Mouse (Mus musculus): ENCODE data around the gene Oca2. TPM values are rescaled to one million over a fixed set of nuclear protein-coding genes. Genes with fewer than 3 reads are reported as not detected.

Gene Oca2
- polyA plus RNA-seq, 1 experiment from 2014 or later, result not detected

GRCm38 (mm10) chr7:56257875-56258441 is 18.4 kb downstream of the Oca2 start:
- Histone ChIP-seq H3K27me3 (no peaks in the 10 kb centered on the region), H3K4me2 (no peak overlapping the region), H3K9me3 (replicated peaks) (no peaks in the 10 kb centered on the region), H3K36me3 (replicated peaks) (no peaks in the 10 kb centered on the region), H3K4me1 (replicated peaks) (no peaks in the 10 kb centered on the region), H3K9ac (no peak overlapping the region), H3K4me3 (replicated peaks) (no peak overlapping the region), H3K27ac (replicated peaks) (no peak overlapping the region)
- WGBS (ENCODE audit: insufficient replicate concordance), result 59% methylated on average over 3 of the region's 3 CpGs
- ATAC-seq (ENCODE audit: insufficient read depth), result no peak

GRCm38 (mm10) chr7:56277506-56277905 is 37.9 kb downstream of the Oca2 start:
- Histone ChIP-seq H3K27ac (replicated peaks) (no peak overlapping the region), H3K27me3 (no peaks in the 10 kb centered on the region), H3K9me3 (replicated peaks) (no peaks in the 10 kb centered on the region), H3K4me3 (replicated peaks) (no peak overlapping the region), H3K36me3 (replicated peaks) (no peaks in the 10 kb centered on the region), H3K4me2 (no peak overlapping the region), H3K4me1 (replicated peaks) (no peaks in the 10 kb centered on the region), H3K9ac (no peak overlapping the region)
- 67% methylated on average over 2 of the region's 2 CpGs for WGBS (ENCODE audit: insufficient replicate concordance)
- ATAC-seq (ENCODE audit: insufficient read depth), result no peak

DNA sequence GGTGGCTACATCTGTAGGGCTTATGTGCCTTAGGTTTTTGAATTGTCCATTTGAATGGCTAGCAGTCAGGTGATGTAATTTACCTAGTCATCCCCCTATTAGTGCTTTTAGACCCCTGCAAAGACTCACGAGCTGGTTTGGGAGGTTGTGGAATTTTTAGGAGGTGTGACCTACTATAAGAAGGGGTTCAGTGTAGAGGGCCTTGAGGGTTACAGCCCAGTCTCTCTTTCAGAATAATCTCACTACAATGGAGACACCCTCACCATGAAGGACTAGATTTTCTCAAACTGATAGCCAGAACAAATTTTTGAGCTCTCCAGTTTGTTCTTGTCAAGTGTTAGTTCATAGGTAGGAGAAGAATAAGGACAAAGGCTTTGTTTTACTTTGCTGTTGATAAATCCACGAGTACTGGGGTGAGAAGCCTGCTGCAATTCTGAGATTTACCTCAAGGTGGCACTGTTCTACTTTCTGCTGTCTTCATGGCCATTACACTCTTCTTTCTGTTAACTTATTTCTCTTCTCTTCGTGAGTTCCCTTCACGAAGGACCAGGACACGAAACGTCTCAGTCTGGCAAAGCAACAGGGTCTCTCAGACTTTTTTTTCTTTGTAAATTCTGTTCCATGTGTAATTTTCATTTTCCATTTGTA is 52.0 kb downstream of the Oca2 start:
- no peak overlapping the region for H3K27ac ChIP-seq (replicated peaks)
- H3K9me3 ChIP-seq (replicated peaks), result no peaks in the 10 kb centered on the region
- ATAC-seq (ENCODE audit: insufficient read depth), result no peak
- WGBS (ENCODE audit: insufficient replicate concordance), result 44% methylated on average over 6 of the region's 6 CpGs
- no peaks in the 10 kb centered on the region for H3K27me3 ChIP-seq
- no peaks in the 10 kb centered on the region for H3K36me3 ChIP-seq (replicated peaks)
- no peaks in the 10 kb centered on the region for H3K4me1 ChIP-seq (replicated peaks)
- no peak overlapping the region for H3K9ac ChIP-seq
- no peak overlapping the region for H3K4me3 ChIP-seq (replicated peaks)
- H3K4me2 ChIP-seq, result no peak overlapping the region

DNA sequence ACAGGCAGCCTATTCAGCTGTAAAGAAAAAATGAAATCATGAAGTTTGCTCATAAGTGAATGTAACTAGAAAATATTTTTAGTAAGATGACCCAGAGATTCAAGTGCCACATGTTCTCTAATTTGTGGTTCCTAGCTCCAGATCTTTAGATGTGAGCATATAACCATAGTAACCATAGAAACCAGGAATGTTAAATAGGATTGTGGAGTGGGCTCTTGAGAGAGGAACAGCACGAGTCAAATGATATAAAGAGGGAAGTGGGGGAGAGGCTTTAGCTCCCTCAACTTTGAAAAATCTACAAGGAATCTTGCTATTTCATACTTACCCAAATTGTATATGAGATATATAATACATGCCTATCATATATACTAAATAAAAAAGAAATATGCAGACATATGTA is 64.8 kb downstream of the Oca2 start:
- Histone ChIP-seq H3K9ac (no peak overlapping the region), H3K36me3 (replicated peaks) (no peaks in the 10 kb centered on the region), H3K4me1 (replicated peaks) (no peaks in the 10 kb centered on the region), H3K27ac (replicated peaks) (no peak overlapping the region), H3K4me3 (replicated peaks) (no peak overlapping the region), H3K27me3 (no peaks in the 10 kb centered on the region), H3K4me2 (no peak overlapping the region), H3K9me3 (replicated peaks) (no peaks in the 10 kb centered on the region)
- ATAC-seq (ENCODE audit: insufficient read depth), result no peak
- WGBS (ENCODE audit: insufficient replicate concordance), result 34% methylated on average over 1 of the region's 1 CpGs

DNA sequence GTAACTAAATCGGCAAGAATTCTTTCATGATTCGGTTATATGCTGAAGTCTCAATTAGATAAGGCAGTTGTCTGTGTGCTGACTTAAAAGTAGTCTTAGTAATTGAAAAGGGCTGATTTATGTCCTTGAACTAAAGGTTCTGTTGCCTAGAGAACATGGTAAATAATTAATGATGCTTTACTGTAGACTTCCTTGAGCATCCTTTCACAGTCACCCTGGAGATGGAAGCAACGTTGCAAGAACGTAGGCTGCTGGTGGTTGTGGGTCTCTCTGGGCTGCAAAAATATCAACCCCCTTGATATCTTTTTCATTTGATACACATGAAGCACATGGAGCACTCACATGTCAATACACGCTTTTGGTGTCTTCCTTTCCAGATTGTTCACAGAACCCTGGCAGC is 74.8 kb downstream of the Oca2 start:
- H3K36me3 ChIP-seq (replicated peaks), result no peaks in the 10 kb centered on the region
- H3K27me3 ChIP-seq, result no peaks in the 10 kb centered on the region
- no peak overlapping the region for H3K27ac ChIP-seq (replicated peaks)
- no peak overlapping the region for H3K4me2 ChIP-seq
- no peak for ATAC-seq (ENCODE audit: insufficient read depth)
- no peaks in the 10 kb centered on the region for H3K9me3 ChIP-seq (replicated peaks)
- no peaks in the 10 kb centered on the region for H3K4me1 ChIP-seq (replicated peaks)
- H3K9ac ChIP-seq, result no peak overlapping the region
- no peak overlapping the region for H3K4me3 ChIP-seq (replicated peaks)
- WGBS (ENCODE audit: insufficient replicate concordance), result 68% methylated on average over 5 of the region's 5 CpGs

GRCm38 (mm10) chr7:56315630-56316529 is 76.3 kb downstream of the Oca2 start:
- Histone ChIP-seq H3K4me1 (replicated peaks) (no peaks in the 10 kb centered on the region), H3K27ac (replicated peaks) (no peak overlapping the region), H3K27me3 (no peaks in the 10 kb centered on the region), H3K4me3 (replicated peaks) (no peak overlapping the region), H3K9me3 (replicated peaks) (no peaks in the 10 kb centered on the region), H3K4me2 (no peak overlapping the region), H3K36me3 (replicated peaks) (no peaks in the 10 kb centered on the region), H3K9ac (no peak overlapping the region)
- WGBS (ENCODE audit: insufficient replicate concordance), result 49% methylated on average over 7 of the region's 7 CpGs
- no peak for ATAC-seq (ENCODE audit: insufficient read depth)

- no peak overlapping the region for H3K27ac ChIP-seq (replicated peaks)
- H3K36me3 ChIP-seq (replicated peaks), result no peaks in the 10 kb centered on the region
- H3K27me3 ChIP-seq, result no peaks in the 10 kb centered on the region
- no peak for ATAC-seq (ENCODE audit: insufficient read depth)
- H3K4me3 ChIP-seq (replicated peaks), result no peak overlapping the region
- no peaks in the 10 kb centered on the region for H3K4me1 ChIP-seq (replicated peaks)
- no peak overlapping the region for H3K4me2 ChIP-seq
- no peak overlapping the region for H3K9ac ChIP-seq
- WGBS (ENCODE audit: insufficient replicate concordance), result 37% methylated on average over 4 of the region's 4 CpGs
- no peaks in the 10 kb centered on the region for H3K9me3 ChIP-seq (replicated peaks)
These were observed 88.2 kb downstream of the Oca2 start for GRCm38 (mm10) chr7:56327738-56328137.

DNA sequence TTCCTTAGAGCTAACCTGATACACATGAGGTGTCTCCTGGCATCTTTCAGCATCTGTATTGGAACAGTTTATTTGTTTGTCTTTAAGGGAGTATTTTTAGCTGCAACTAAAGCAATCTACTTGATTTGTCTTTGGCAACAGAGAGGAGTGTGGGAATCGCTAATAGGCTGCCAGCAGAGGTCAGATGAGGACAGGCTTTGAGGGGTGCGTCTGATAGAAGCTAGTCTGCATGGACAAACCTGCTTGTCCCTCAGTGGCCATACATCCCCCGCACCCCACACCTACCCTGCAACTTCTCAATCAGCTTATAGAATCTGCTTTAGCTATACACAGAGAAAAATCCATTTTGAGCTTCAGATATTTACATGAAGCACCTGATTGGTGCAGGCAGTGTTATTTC is 109.0 kb downstream of the Oca2 start:
- Histone ChIP-seq H3K4me2 (no peak overlapping the region), H3K4me3 (replicated peaks) (no peak overlapping the region), H3K4me1 (replicated peaks) (no peaks in the 10 kb centered on the region), H3K9me3 (replicated peaks) (no peaks in the 10 kb centered on the region), H3K36me3 (replicated peaks) (no peaks in the 10 kb centered on the region), H3K27me3 (no peaks in the 10 kb centered on the region), H3K9ac (no peak overlapping the region), H3K27ac (replicated peaks) (no peak overlapping the region)
- no peak for ATAC-seq (ENCODE audit: insufficient read depth)
- 35% methylated on average over 3 of the region's 3 CpGs for WGBS (ENCODE audit: insufficient replicate concordance)

DNA sequence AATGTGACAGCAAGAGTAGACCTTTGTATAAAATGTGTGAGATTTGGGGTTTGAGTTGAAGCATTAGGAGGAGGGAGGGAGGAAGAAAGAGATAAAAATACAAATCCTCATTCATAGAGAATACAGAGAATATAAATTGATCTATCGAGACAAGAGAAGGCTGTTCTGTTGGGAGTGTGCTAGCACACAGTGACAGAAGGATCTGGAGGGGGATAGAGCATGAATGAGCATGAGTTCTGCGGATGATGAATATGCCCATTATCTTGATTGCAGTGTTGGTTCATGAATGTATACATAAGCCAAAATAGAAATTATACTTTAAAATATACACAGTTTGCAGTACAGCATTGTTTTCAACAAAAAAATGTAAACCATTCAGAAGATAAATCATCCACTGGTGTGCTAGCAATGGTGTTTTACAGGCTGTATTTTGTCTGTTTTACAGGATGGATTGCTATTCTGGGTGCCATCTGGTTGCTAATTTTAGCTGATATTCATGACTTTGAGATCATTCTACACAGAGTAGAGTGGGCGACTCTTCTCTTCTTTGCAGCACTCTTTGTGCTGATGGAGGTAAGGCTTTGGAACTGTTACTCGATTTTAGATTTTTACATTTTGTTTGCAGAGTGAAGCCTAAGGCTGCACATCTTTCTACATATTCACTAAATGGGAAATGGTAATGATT is 117.2 kb downstream of the Oca2 start:
- Histone ChIP-seq H3K36me3 (replicated peaks) (no peaks in the 10 kb centered on the region), H3K27ac (replicated peaks) (no peak overlapping the region), H3K9ac (no peak overlapping the region), H3K9me3 (replicated peaks) (no peaks in the 10 kb centered on the region), H3K4me1 (replicated peaks) (no peaks in the 10 kb centered on the region), H3K4me3 (replicated peaks) (no peak overlapping the region), H3K27me3 (no peaks in the 10 kb centered on the region), H3K4me2 (no peak overlapping the region)
- no peak for ATAC-seq (ENCODE audit: insufficient read depth)
- WGBS (ENCODE audit: insufficient replicate concordance), result 58% methylated on average over 4 of the region's 4 CpGs

DNA sequence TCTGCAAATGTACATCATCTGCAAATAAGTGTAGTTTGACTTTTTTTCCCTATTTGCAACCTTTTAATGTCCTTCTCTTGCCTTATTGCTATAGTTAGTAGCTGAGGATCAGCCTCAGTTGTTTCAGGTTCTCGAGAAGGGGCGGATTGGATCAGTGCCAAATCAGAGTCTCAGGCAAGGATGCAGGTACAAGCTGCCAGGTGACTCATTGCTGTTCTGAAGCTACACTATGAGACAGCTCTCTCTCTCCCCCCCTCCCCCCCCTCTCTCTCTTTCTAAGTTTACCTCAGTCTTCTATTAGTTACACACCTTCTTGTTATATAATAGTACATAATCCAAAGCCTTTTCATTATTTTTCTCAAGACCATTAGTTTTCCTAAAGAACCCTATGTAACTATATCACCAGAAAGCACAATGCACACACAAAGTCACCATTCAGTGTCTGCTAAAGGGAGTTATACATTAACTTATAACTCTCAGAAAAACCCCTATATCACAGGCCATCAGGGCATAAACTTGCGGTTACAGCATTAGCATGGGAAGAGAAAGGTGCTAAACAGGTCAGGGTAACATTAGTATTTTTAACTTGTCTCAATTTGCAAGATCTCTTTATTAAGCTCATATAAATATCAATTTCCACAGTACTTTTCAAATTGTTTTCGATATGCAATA is 142.3 kb downstream of the Oca2 start:
- H3K27ac ChIP-seq (replicated peaks), result no peak overlapping the region
- no peaks in the 10 kb centered on the region for H3K9me3 ChIP-seq (replicated peaks)
- no peak overlapping the region for H3K4me3 ChIP-seq (replicated peaks)
- H3K4me2 ChIP-seq, result no peak overlapping the region
- 42% methylated on average over 4 of the region's 4 CpGs for WGBS (ENCODE audit: insufficient replicate concordance)
- H3K4me1 ChIP-seq (replicated peaks), result no peaks in the 10 kb centered on the region
- no peak for ATAC-seq (ENCODE audit: insufficient read depth)
- no peak overlapping the region for H3K9ac ChIP-seq
- no peaks in the 10 kb centered on the region for H3K27me3 ChIP-seq
- H3K36me3 ChIP-seq (replicated peaks), result no peaks in the 10 kb centered on the region

DNA sequence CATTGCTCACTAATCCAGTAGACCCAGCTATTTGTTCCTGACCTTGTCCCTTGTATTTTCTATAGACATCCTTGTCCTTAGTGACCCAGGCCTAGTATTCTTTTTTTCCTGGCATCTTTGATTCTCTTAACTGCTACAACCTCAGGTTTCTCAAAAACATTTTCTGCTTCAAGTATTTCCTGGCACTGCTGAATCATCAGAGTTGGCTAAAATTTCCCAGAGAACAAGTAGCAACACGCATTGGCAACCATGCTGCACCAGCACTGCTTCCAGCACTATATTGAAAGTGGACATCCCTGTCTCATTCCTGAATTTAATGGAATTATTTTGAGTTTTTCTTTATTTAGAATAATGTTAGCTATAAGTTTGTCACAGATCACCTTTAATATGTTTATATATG is 143.1 kb downstream of the Oca2 start:
- Histone ChIP-seq H3K36me3 (replicated peaks) (no peaks in the 10 kb centered on the region), H3K4me3 (replicated peaks) (no peak overlapping the region), H3K9me3 (replicated peaks) (no peaks in the 10 kb centered on the region), H3K4me1 (replicated peaks) (no peaks in the 10 kb centered on the region), H3K27me3 (no peaks in the 10 kb centered on the region), H3K27ac (replicated peaks) (no peak overlapping the region), H3K4me2 (no peak overlapping the region), H3K9ac (no peak overlapping the region)
- ATAC-seq (ENCODE audit: insufficient read depth), result no peak
- WGBS (ENCODE audit: insufficient replicate concordance), result 49% methylated on average over 1 of the region's 1 CpGs
